Mouse (Mus musculus) lung, embryonic 16.5 days (tissue): ENCODE data around the gene Ddx31. TPM values are rescaled to one million over a fixed set of nuclear protein-coding genes. Genes with fewer than 3 reads are reported as not detected.

Experiments used
- ATAC-seq: fragments of 200-750 bp; cut with Nextera tagmentation; 2 replicates; pipeline ENCODE4 v1.8.0; 2017; ENCODE audit warnings: low read depth, mild to moderate bottlenecking, moderate library complexity
- H3K27ac ChIP-seq: fragments of 300-500 bp; sonication (generic); 2 replicates; pipeline ENCODE4 v1.5.1; 2014; ENCODE audit warnings: mild to moderate bottlenecking, control low read depth, low read length
- H3K27me3 ChIP-seq: fragments of 300-500 bp; sonication (generic); 2 replicates; pipeline ENCODE4 v1.6.1; 2014; ENCODE audit warnings: low read depth, low read length, mixed read lengths; ENCODE audit not compliant: control insufficient read depth, insufficient read depth
- H3K36me3 ChIP-seq: fragments of 300-500 bp; sonication (generic); 2 replicates; pipeline ENCODE4 v1.6.1; 2014; ENCODE audit warnings: low read length; ENCODE audit not compliant: control insufficient read depth, insufficient read depth
- H3K4me1 ChIP-seq: fragments of 300-500 bp; sonication (generic); replicated peaks from 2 replicates; pipeline ENCODE4 v1.6.1; 2014; ENCODE audit warnings: low read length, mixed read lengths; ENCODE audit not compliant: control insufficient read depth, insufficient read depth
- H3K4me2 ChIP-seq: fragments of 300-500 bp; sonication (generic); 2 replicates; pipeline ENCODE4 v1.6.1; 2014; ENCODE audit warnings: low read depth, low read length, control low read depth
- H3K4me3 ChIP-seq: fragments of 300-500 bp; sonication (generic); 2 replicates; pipeline ENCODE4 v1.5.1; 2014; ENCODE audit warnings: mild to moderate bottlenecking, low read length, control low read depth
- H3K9ac ChIP-seq: fragments of 300-500 bp; sonication (generic); 2 replicates; pipeline ENCODE4 v1.6.1; 2014; ENCODE audit warnings: low read length, control low read depth
- H3K9me3 ChIP-seq: fragments of 300-500 bp; sonication (generic); 2 replicates; pipeline ENCODE4 v1.6.1; 2016; ENCODE audit warnings: low read length; ENCODE audit not compliant: control insufficient read depth
- WGBS: fragments of 180-500 bp; shearing (Covaris S2); extraction: QIAGEN DNeasy Blood & Tissue Kit; methylation state at CpG from one replicate; pipeline ENCODE4 v1.1.7; 2014; 5-methylcytosine and 5-hydroxymethylcytosine counted together
- polyA plus RNA-seq: library from polyadenylated mRNA; unstranded; fragments of >200 nt; fragmentation: Nextera tagmentation; extraction: Ambion mirVana; gene quantifications from 2 replicates; pipeline ENCODE4 v1.2.1, GENCODE M21; 2015

The Ddx31 gene
- polyA plus RNA-seq, 1 experiment from 2014 or later: 13.2 TPM

DNA sequence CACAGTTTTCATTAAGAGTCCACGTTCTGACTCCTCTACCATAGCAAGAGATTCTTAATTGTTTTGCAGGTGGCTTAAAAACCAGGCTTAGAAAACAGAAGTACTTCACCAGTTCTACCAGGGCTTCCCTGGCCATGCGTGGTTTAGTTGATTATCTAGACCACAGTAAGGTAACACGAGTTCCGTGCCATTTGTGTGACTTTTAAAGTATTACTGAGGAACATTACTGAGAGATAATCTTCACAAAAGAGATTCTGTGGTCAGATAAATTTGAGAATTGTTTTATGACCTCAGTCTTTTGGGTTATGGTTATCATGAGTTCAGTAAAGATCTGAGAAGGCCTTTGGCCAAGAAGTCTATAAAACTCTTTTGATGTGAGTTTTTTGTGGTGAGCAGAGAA, 19.1 kb downstream of the Ddx31 start:
- Histone ChIP-seq H3K36me3 (peaks cover 14% of the 10 kb centered on the region), H3K4me1 (no peaks in the 10 kb centered on the region), H3K27me3 (no peaks in the 10 kb centered on the region), H3K4me2 (no peak overlapping the region), H3K9me3 (no peaks in the 10 kb centered on the region), H3K9ac (no peak overlapping the region), H3K27ac (no peak overlapping the region), H3K4me3 (no peak overlapping the region)
- WGBS: 86% methylated on average over 4 of the region's 4 CpGs
- no peak for ATAC-seq

DNA sequence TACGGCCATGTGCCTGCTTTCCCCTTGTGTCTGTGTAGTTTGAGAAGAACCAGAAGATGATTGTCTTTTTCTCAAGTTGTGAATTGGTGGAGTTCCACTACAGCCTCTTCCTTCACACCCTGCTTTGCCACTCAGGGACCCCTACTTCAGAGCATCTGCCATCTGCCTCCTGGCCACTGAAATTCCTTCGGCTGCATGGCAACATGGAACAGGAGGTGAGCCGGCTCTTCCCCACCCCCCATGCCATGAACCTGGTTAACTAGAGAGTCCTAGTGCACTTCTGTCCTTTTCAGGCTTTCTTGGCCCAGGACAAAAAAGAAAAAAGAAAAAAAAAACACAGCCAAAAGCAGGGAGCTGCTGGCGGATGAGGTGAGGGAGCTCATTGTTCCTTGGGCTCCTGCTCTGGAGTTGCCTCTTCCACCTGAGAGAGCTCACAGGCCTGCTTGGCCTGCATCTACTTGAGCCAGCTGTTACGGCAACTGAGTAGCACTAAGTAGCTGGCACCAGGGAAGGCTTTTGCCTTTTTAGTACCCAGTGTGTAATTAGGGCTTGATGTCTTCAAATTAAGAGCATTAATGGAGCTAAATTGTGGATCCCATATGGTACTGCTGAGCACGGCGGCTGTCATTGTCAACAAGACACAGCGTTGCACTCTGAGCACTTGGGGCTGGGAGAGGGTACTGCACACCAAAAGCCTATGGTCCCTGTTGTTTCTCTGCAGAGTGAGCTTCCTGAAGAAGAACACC, 20.6 kb downstream of the Ddx31 start:
- H3K36me3 ChIP-seq: peaks cover 16% of the 10 kb centered on the region
- no peak for ATAC-seq
- H3K27me3 ChIP-seq: no peaks in the 10 kb centered on the region
- no peak overlapping the region for H3K27ac ChIP-seq
- H3K9me3 ChIP-seq: no peaks in the 10 kb centered on the region
- H3K4me3 ChIP-seq: no peak overlapping the region
- 91% methylated on average over 8 of the region's 8 CpGs for WGBS
- H3K4me2 ChIP-seq: no peak overlapping the region
- no peaks in the 10 kb centered on the region for H3K4me1 ChIP-seq
- H3K9ac ChIP-seq: no peak overlapping the region

- Histone ChIP-seq H3K4me1 (no peaks in the 10 kb centered on the region), H3K4me2 (no peak overlapping the region), H3K4me3 (no peak overlapping the region), H3K9ac (no peak overlapping the region), H3K27ac (no peak overlapping the region), H3K36me3 (peaks cover 18% of the 10 kb centered on the region), H3K9me3 (no peaks in the 10 kb centered on the region), H3K27me3 (no peaks in the 10 kb centered on the region)
- no peak for ATAC-seq
Measured at GRCm38 (mm10) chr2:28863857-28864256, 23.7 kb downstream of the Ddx31 start.

DNA sequence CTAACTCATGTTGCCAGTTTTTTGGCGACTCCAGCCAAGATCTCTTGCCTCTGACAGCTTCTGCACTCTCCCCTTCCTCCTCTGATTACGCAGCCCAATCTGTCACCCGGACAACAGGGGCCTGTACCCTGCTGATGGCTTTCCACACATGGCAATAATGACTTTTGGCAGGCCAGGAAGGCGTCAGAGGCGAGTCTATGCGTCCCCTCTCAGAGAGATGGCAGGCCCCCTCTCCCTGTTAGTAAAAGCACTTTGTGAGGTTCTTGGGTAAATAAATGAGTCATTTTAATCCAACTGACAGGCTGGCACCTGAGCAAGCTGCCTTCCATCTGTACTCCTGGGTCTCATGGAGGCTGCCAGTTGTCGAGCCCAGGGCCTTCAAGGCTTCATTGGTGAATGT, 27.3 kb downstream of the Ddx31 start:
- H3K4me3 ChIP-seq: no peak overlapping the region
- H3K27ac ChIP-seq: no peak overlapping the region
- H3K4me2 ChIP-seq: no peak overlapping the region
- ATAC-seq: no peak
- H3K4me1 ChIP-seq: no peaks in the 10 kb centered on the region
- no peaks in the 10 kb centered on the region for H3K27me3 ChIP-seq
- H3K9me3 ChIP-seq: no peaks in the 10 kb centered on the region
- WGBS: 48% methylated on average over 7 of the region's 7 CpGs
- H3K36me3 ChIP-seq: peaks cover 8% of the 10 kb centered on the region
- no peak overlapping the region for H3K9ac ChIP-seq

DNA sequence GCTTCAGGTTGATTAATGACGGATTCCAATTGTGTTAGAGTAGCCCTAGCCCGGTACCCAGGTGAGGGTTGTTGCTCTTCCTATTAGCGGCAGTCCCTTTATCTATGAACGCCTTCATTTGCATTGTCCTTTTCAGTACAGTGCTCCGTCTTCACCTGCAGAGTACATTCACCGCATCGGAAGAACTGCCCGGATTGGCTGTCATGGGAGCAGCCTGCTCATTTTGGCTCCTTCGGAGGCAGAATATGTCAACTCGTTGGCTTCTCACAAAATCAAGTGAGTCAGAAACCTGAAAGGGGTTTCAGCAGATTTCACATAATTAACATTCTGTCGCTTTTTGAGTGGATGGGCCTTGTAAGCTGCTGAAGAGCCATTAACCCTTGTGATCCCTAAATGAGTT, 35.3 kb downstream of the Ddx31 start:
- 87% methylated on average over 11 of the region's 11 CpGs for WGBS
- H3K4me1 ChIP-seq: no peaks in the 10 kb centered on the region
- no peak overlapping the region for H3K9ac ChIP-seq
- ATAC-seq: no peak
- H3K4me2 ChIP-seq: no peak overlapping the region
- H3K9me3 ChIP-seq: no peaks in the 10 kb centered on the region
- H3K4me3 ChIP-seq: no peak overlapping the region
- no peaks in the 10 kb centered on the region for H3K27me3 ChIP-seq
- H3K36me3 ChIP-seq: peaks cover 23% of the 10 kb centered on the region
- H3K27ac ChIP-seq: no peak overlapping the region

DNA sequence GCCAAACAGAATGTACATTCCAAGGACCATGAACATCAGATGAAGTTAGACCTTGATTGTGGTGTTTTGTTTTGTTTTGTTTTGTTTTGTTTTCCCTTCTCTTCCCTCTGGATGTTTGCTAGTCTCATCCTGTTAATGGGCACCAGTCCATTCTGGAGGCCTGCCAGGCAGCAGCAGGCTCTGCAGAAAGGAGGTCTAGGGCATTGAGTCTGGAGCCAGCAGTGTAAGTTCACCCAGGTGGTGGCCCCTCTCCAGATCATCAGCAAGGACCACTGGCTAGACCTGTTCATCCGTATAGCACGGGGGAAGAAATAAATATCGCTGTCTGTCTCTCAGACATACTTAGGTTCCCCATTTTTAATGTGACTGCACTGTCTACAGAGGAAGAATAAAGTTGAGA, 41.1 kb downstream of the Ddx31 start:
- Histone ChIP-seq H3K4me3 (no peak overlapping the region), H3K4me1 (no peaks in the 10 kb centered on the region), H3K27ac (no peak overlapping the region), H3K36me3 (peaks cover 18% of the 10 kb centered on the region; the same call in 1 of the 2 replicates), H3K9ac (no peak overlapping the region), H3K27me3 (no peaks in the 10 kb centered on the region), H3K4me2 (no peak overlapping the region), H3K9me3 (no peaks in the 10 kb centered on the region)
- 89% methylated on average over 3 of the region's 3 CpGs for WGBS
- ATAC-seq: no peak

GRCm38 (mm10) chr2:28882047-28882446, 41.8 kb downstream of the Ddx31 start:
- WGBS: 72% methylated on average over 3 of the region's 3 CpGs
- Histone ChIP-seq H3K27ac (no peak overlapping the region), H3K27me3 (no peaks in the 10 kb centered on the region), H3K4me3 (no peak overlapping the region), H3K4me2 (no peak overlapping the region), H3K36me3 (peaks cover 15% of the 10 kb centered on the region; the same call in 1 of the 2 replicates), H3K4me1 (no peaks in the 10 kb centered on the region), H3K9ac (no peak overlapping the region), H3K9me3 (no peaks in the 10 kb centered on the region)
- no peak for ATAC-seq

- Histone ChIP-seq H3K4me3 (no peak overlapping the region), H3K27me3 (no peaks in the 10 kb centered on the region), H3K4me1 (no peaks in the 10 kb centered on the region), H3K27ac (no peak overlapping the region), H3K4me2 (no peak overlapping the region), H3K36me3 (peaks cover 13% of the 10 kb centered on the region; the same call in 1 of the 2 replicates), H3K9ac (no peak overlapping the region), H3K9me3 (no peaks in the 10 kb centered on the region)
- no peak for ATAC-seq
- 63% methylated on average over 6 of the region's 6 CpGs for WGBS
Measured at GRCm38 (mm10) chr2:28882826-28883485, 42.8 kb downstream of the Ddx31 start.

DNA sequence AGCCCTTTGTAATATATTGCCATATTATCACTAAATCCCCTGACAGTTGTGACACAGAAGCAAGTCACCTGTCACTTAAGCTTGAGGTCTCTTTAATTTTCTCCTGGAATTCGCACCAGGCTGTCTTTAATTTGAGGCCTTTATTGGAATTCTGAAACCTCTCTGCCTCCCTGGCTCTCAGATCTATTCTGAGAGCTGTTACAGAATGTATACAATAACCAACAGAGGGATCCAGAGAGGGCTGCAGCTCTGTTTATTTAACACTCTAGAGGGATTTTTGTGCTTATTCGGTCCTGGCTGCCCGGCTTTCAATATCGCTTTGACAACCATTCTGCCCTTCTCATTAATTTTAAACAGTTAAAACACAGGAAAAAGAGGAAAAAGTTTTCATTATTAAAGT, 44.7 kb downstream of the Ddx31 start:
- Histone ChIP-seq H3K36me3 (peaks cover 12% of the 10 kb centered on the region), H3K4me2 (no peak overlapping the region)

More for the DNA sequence above, 44.7 kb downstream of the Ddx31 start:
- Histone ChIP-seq H3K9me3 (no peaks in the 10 kb centered on the region), H3K4me1 (no peaks in the 10 kb centered on the region), H3K27ac (no peak overlapping the region), H3K4me3 (no peak overlapping the region), H3K9ac (no peak overlapping the region), H3K27me3 (no peaks in the 10 kb centered on the region)
- ATAC-seq: no peak
- WGBS: 37% methylated on average over 4 of the region's 4 CpGs
